Mouse (Mus musculus) cerebellum, adult 2 months (tissue): Measurements from ENCODE around the gene Pipox.

Experiments used
- CTCF ChIP-seq: fragments of 200-500 bp; IDR thresholded peaks from 2 replicates; pipeline ENCODE4 v1.5.1; 2011; ENCODE audit warnings: low read depth, mild to moderate bottlenecking, control low read depth, low read length, moderate library complexity, borderline replicate concordance; ENCODE audit not compliant: insufficient read depth
- POLR2A ChIP-seq: fragments of 200-500 bp; IDR thresholded peaks from 2 replicates; pipeline ENCODE4 v1.6.1; 2011; ENCODE audit warnings: low read length, control low read depth, borderline replicate concordance; ENCODE audit not compliant: insufficient read depth

DNA sequence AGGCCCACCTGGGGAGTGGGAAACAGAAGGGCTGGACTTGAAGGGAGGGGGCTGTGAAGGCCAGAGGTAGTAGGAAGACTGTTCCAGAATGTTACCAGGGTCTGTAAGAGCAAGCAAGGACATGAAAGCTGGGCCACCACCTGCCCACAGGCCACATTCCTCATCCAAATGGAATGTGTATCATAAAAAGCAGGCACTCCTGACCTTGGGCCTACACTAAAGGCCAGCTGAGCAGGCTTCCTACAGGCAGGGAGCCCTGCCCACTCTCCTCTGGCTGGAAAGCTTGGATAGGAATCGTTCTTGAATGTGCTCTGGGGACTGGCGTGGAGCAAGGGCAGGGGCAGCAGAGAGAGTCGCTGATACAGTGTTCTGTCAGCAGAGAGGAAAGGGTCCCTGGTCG is 57.1 kb downstream of the Pipox start:
- no peak for TF ChIP-seq CTCF
- no peak for TF ChIP-seq POLR2A
